Mouse (Mus musculus) megakaryocyte, embryonic 14.5 days (primary cell): ENCODE results near the gene Tubal3.

Source experiments
- FLI1 ChIP-seq: IDR thresholded peaks from 2 replicates; pipeline ENCODE4 v1.6.1; 2012; ENCODE audit warnings: low read length, inconsistent platforms, mixed read lengths
- GATA1 ChIP-seq: IDR thresholded peaks from 3 replicates; pipeline ENCODE4 v1.6.1; 2012; ENCODE audit warnings: mixed read lengths, low read length, inconsistent platforms, borderline replicate concordance

DNA sequence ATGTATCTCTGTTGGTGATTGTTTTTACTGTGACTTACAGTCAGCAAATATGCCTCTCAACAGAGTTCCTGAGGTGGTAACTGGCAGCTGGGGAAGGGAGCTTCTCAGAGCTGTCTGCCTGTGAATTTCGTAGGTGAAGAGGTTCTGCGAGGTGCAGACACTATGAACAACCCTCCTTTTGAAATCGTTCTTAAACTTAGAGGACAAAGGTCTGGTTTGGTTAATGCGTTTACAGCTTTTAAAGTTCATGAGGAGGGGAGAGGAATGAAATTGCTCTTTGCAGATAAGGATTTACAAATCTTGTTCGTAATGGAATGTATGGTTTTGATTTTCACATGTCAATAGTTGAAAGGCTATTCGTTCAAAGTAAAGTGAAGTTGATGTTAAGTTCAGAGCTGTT is 7.6 kb downstream of the Tubal3 start:
- TF ChIP-seq FLI1 (no peak), GATA1 (no peak)
